Mouse (Mus musculus) granulocyte monocyte progenitor cell, adult 5-6 weeks (primary cell): ENCODE results near the gene Ubap1l. TPM values are rescaled to one million over a fixed set of nuclear protein-coding genes. Genes with fewer than 3 reads are reported as not detected.

Experiments
- ATAC-seq: replicated peaks from 2 replicates; pipeline ENCODE4 v1.8.0; 2016; ENCODE audit warnings: mild to moderate bottlenecking, moderate TSS enrichment, inconsistent platforms; ENCODE audit not compliant: poor library complexity, severe bottlenecking
- total RNA-seq, 2 experiments: library from RNA; stranded (forward) in 1 of 2; stranded (reverse) in 1 of 2; fragments of 200-712, 200-1000 nt in 1 of 2; fragments of >200 nt in 1 of 2; fragmentation: Nextera tagmentation in 1 of 2; gene quantifications; 2 replicates each; pipeline ENCODE4 v1.2.3; 2014 to 2017

Gene Ubap1l
- total RNA-seq, 2 experiments from 2014 or later, result not detected

- no peak for ATAC-seq
These were observed 46.5 kb downstream of the Ubap1l start for GRCm38 (mm10) chr9:65407327-65407726.

- ATAC-seq, result no peak
These were observed 47.0 kb downstream of the Ubap1l start for GRCm38 (mm10) chr9:65407861-65408260.

GRCm38 (mm10) chr9:65408871-65409295 lies 48.0 kb downstream of the Ubap1l start:
- ATAC-seq, result no peak

- ATAC-seq, result no peak
These were observed 49.5 kb downstream of the Ubap1l start for GRCm38 (mm10) chr9:65410378-65410777.

- ATAC-seq, result no peak
These were observed 50.5 kb downstream of the Ubap1l start for GRCm38 (mm10) chr9:65411326-65411725.

- no peak for ATAC-seq
These were observed 56.9 kb downstream of the Ubap1l start for GRCm38 (mm10) chr9:65417738-65418137.

GRCm38 (mm10) chr9:65419633-65420032 lies 58.8 kb downstream of the Ubap1l start:
- ATAC-seq, result no peak

GRCm38 (mm10) chr9:65422760-65423501 lies 62.1 kb downstream of the Ubap1l start, which contains the start of gene Slc51b:
Slc51b (minus strand) TSS chr9:65422955.
- ATAC-seq, result no peak

GRCm38 (mm10) chr9:65424393-65424792 lies 63.6 kb downstream of the Ubap1l start:
- ATAC-seq, result peak; percentile 82

GRCm38 (mm10) chr9:65427511-65427910 lies 66.7 kb downstream of the Ubap1l start:
- no peak for ATAC-seq

GRCm38 (mm10) chr9:65428003-65428402 lies 67.2 kb downstream of the Ubap1l start:
- no peak for ATAC-seq

Other genes with a start within 250 kb of the Ubap1l start
- not detected in 2 replicates for gene Igdcc3, start 219.9 kb upstream of the Ubap1l start, total RNA-seq (2014; fragmentation: Nextera tagmentation)
- not detected in 2 replicates for gene Igdcc3, start 219.9 kb upstream of the Ubap1l start, total RNA-seq (2017)
- 2.1 and 8.0 TPM in 2 replicates for gene Parp16, start 165.7 kb upstream of the Ubap1l start, total RNA-seq (2014; fragmentation: Nextera tagmentation)
- gene Parp16, start 165.7 kb upstream of the Ubap1l start, total RNA-seq (2017), result 1.4 and 2.2 TPM in 2 replicates
- not detected in 2 replicates for gene Cilp, start 95.9 kb upstream of the Ubap1l start, total RNA-seq (2014; fragmentation: Nextera tagmentation)
- gene Cilp, start 95.9 kb upstream of the Ubap1l start, total RNA-seq (2017), result not detected in 2 replicates
- gene Clpx, start 66.8 kb upstream of the Ubap1l start, total RNA-seq (2014; fragmentation: Nextera tagmentation), result 15.8 and 24.0 TPM in 2 replicates
- 44.3 and 51.7 TPM in 2 replicates for gene Clpx, start 66.8 kb upstream of the Ubap1l start, total RNA-seq (2017)
- gene Pdcd7, start 14.9 kb upstream of the Ubap1l start, total RNA-seq (2014; fragmentation: Nextera tagmentation), result 11.3 and 14.7 TPM in 2 replicates
- 23.0 and 40.2 TPM in 2 replicates for gene Pdcd7, start 14.9 kb upstream of the Ubap1l start, total RNA-seq (2017)
- gene Kbtbd13, start 30.6 kb downstream of the Ubap1l start, total RNA-seq (2014; fragmentation: Nextera tagmentation), result 0.85 TPM in 1 of 2 replicates, not detected in the other
- gene Kbtbd13, start 30.6 kb downstream of the Ubap1l start, total RNA-seq (2017), result 0.31 and 0.52 TPM in 2 replicates
- gene Rasl12, start 37.5 kb downstream of the Ubap1l start, total RNA-seq (2014; fragmentation: Nextera tagmentation), result 0.21 TPM in 1 of 2 replicates, not detected in the other
- not detected in 2 replicates for gene Rasl12, start 37.5 kb downstream of the Ubap1l start, total RNA-seq (2017)
- gene Slc51b, start 61.9 kb downstream of the Ubap1l start, total RNA-seq (2014; fragmentation: Nextera tagmentation), result not detected in 2 replicates
- not detected in 2 replicates for gene Slc51b, start 61.9 kb downstream of the Ubap1l start, total RNA-seq (2017)
- gene Mtfmt, start 74.7 kb downstream of the Ubap1l start, total RNA-seq (2014; fragmentation: Nextera tagmentation), result 17.9 and 35.8 TPM in 2 replicates
- 23.5 and 24.2 TPM in 2 replicates for gene Mtfmt, start 74.7 kb downstream of the Ubap1l start, total RNA-seq (2017)
- gene Spg21, start 99.9 kb downstream of the Ubap1l start, total RNA-seq (2014; fragmentation: Nextera tagmentation), result 81.6 and 82.9 TPM in 2 replicates
- gene Spg21, start 99.9 kb downstream of the Ubap1l start, total RNA-seq (2017), result 70.2 and 82.2 TPM in 2 replicates
- gene Ankdd1a, start 159.2 kb downstream of the Ubap1l start, total RNA-seq (2014; fragmentation: Nextera tagmentation), result not detected in 2 replicates
- not detected in 2 replicates for gene Ankdd1a, start 159.2 kb downstream of the Ubap1l start, total RNA-seq (2017)
- gene Plekho2, start 219.0 kb downstream of the Ubap1l start, total RNA-seq (2014; fragmentation: Nextera tagmentation), result 15.4 and 20.2 TPM in 2 replicates
- gene Plekho2, start 219.0 kb downstream of the Ubap1l start, total RNA-seq (2017), result 7.1 and 12.6 TPM in 2 replicates
- 5.3 and 5.4 TPM in 2 replicates for gene Pif1, start 226.1 kb downstream of the Ubap1l start, total RNA-seq (2014; fragmentation: Nextera tagmentation)
- gene Pif1, start 226.1 kb downstream of the Ubap1l start, total RNA-seq (2017), result 8.7 and 13.2 TPM in 2 replicates